Mouse (Mus musculus): ENCODE results near the gene Akr1b8. TPM values are rescaled to one million over a fixed set of nuclear protein-coding genes. Genes with fewer than 3 reads are reported as not detected.
"Not testable (repeated sequence)": the region's sequence is repeated elsewhere in the genome, so short reads cannot be mapped to it uniquely, and the experiment has no call there.

Akr1b8 gene
- polyA plus RNA-seq, 1 experiment from 2014 or later: 2.6 TPM

GRCm38 (mm10) chr6:34352401-34352800 lies 1.5 kb upstream of the Akr1b8 start:
- Histone ChIP-seq H3K9ac (no peak overlapping the region), H3K4me1 (peaks cover 7% of the 10 kb centered on the region; the same call in 1 of the 2 replicates), H3K27ac (no peak overlapping the region), H3K4me2 (no peak overlapping the region), H3K27me3 (replicated peaks) (no peaks in the 10 kb centered on the region), H3K4me3 (no peak overlapping the region), H3K9me3 (no peaks in the 10 kb centered on the region), H3K36me3 (replicated peaks) (no peaks in the 10 kb centered on the region)
- ATAC-seq (replicated peaks): no peak
- 95% methylated on average over 3 of the region's 3 CpGs for WGBS

DNA sequence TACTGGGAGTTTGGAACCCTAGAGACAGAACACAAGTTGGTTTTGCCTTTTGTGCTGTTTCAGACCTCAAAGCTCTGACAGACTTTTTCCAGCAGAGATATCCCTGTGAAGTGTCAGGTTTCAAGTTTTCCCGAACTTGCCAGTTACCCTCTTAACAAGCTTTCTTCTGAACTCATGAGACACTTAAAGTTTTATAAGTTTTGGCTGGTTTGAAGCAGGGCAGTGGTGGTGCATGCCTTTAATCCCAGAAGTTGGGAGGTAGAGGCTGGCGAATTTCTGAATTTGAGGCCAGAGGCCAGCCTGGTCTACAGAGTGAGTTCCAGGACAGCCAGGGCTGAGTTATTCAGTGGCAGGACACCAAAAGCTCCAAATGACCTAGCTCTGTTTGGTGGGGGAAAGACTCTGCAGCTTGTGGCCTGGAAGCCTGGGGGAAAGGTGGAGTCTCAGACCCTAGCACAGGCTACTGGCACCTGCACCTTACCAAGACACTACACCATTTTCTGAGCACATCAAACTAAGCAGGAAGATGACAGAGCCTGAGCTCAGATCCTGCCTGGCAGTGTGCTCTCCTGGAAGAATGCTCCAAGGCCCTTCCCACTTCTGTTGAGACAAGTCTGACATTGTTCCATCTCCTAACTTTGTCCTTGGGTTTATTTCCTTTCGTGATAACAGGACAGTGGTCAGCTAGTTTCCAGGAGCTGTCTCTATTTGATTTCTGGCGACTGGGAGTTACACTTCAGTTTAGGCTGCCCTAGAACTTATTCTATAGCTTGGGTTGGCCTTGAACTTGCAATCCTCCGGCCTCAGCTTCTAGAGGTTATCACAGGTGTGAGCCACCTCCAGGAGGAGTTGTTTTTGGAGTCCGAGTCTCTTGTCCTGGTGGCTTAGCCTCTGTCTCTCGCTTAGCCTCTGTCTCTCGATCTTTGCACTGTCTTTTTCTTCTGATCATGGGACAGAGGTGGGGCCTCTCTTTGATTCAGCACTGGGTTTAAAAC lies 732 bp downstream of the Akr1b8 start:
- H3K9ac ChIP-seq: no peak overlapping the region
- no peak for ATAC-seq (replicated peaks)
- H3K4me2 ChIP-seq: peak overlapping the region; percentile 36; the same call in 1 of the 2 replicates
- H3K9me3 ChIP-seq: no peaks in the 10 kb centered on the region
- H3K36me3 ChIP-seq (replicated peaks): no peaks in the 10 kb centered on the region
- H3K4me3 ChIP-seq: no peak overlapping the region
- H3K4me1 ChIP-seq: peaks cover 7% of the 10 kb centered on the region; the same call in 1 of the 2 replicates
- H3K27ac ChIP-seq: no peak overlapping the region
- WGBS: 83% methylated on average over 8 of the region's 8 CpGs
- no peaks in the 10 kb centered on the region for H3K27me3 ChIP-seq (replicated peaks)

DNA sequence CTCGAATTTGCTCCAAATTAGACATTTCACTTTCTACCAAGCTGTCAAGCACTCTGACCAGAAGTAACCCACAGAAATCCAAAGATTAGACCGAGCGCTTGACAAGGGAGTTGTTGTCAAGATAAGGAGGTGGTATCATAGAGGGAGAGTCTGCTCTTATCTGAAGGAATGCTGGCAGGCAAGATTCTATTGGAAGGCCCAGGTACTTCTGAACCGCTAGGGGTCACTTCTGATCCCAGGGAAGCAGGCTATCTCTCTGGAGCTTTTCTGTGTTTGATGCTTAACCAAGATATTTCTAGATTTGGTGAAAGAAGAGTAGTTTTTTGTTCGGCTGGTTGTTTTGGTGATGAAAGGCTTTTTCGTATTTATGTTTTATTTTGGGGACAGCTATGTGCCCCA lies 1.4 kb downstream of the Akr1b8 start:
- H3K9me3 ChIP-seq: no peaks in the 10 kb centered on the region
- H3K9ac ChIP-seq: no peak overlapping the region
- no peak overlapping the region for H3K27ac ChIP-seq
- H3K36me3 ChIP-seq (replicated peaks): no peaks in the 10 kb centered on the region
- H3K4me1 ChIP-seq: peaks cover 7% of the 10 kb centered on the region; the same call in 1 of the 2 replicates
- H3K27me3 ChIP-seq (replicated peaks): no peaks in the 10 kb centered on the region
- no peak overlapping the region for H3K4me3 ChIP-seq
- WGBS: 81% methylated on average over 6 of the region's 6 CpGs
- no peak overlapping the region for H3K4me2 ChIP-seq
- no peak for ATAC-seq (replicated peaks)

DNA sequence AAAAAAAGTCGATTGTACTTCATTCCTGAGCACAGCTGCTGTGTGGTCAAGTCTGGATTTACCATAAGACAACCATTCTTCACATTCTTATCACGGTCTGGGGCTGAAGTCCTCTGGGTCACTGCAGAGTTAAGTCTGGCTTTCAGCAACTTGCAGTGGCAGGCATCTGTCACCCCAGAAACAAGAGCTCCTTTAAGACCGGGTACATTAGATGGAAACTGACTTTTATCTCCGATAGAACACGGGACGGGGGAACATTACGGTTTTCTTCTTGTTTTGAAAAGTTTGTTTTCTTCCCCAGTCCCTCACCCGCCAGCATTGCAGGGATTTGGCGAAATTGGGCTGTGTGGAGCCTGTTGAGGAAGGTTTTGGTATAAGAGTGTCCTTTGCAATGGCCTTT lies 1.9 kb downstream of the Akr1b8 start:
- no peak overlapping the region for H3K27ac ChIP-seq
- no peaks in the 10 kb centered on the region for H3K27me3 ChIP-seq (replicated peaks)
- no peak overlapping the region for H3K4me2 ChIP-seq
- ATAC-seq (replicated peaks): no peak
- H3K9me3 ChIP-seq: no peaks in the 10 kb centered on the region
- no peak overlapping the region for H3K9ac ChIP-seq
- H3K36me3 ChIP-seq (replicated peaks): no peaks in the 10 kb centered on the region
- no peak overlapping the region for H3K4me3 ChIP-seq
- H3K4me1 ChIP-seq: peaks cover 7% of the 10 kb centered on the region; the same call in 1 of the 2 replicates
- WGBS: 86% methylated on average over 9 of the region's 9 CpGs

- no peak overlapping the region for H3K4me2 ChIP-seq
- WGBS: 80% methylated on average over 12 of the region's 12 CpGs
Measured at GRCm38 (mm10) chr6:34364217-34365136, 10.6 kb downstream of the Akr1b8 start.

GRCm38 (mm10) chr6:34367998-34368397 lies 14.1 kb downstream of the Akr1b8 start:
- no peak overlapping the region for H3K4me2 ChIP-seq
- 83% methylated on average over 9 of the region's 9 CpGs for WGBS
- no peak overlapping the region for H3K4me3 ChIP-seq
- no peaks in the 10 kb centered on the region for H3K27me3 ChIP-seq (replicated peaks)
- H3K9ac ChIP-seq: no peak overlapping the region
- no peak for ATAC-seq (replicated peaks)
- H3K27ac ChIP-seq: no peak overlapping the region
- no peaks in the 10 kb centered on the region for H3K36me3 ChIP-seq (replicated peaks)
- H3K9me3 ChIP-seq: no peaks in the 10 kb centered on the region
- peaks cover 5% of the 10 kb centered on the region; the same call in 1 of the 2 replicates for H3K4me1 ChIP-seq

More at GRCm38 (mm10) chr6:34364217-34365136, 10.6 kb downstream of the Akr1b8 start:
- ATAC-seq (replicated peaks): no peak
- Histone ChIP-seq H3K9me3 (no peaks in the 10 kb centered on the region), H3K9ac (no peak overlapping the region), H3K27ac (no peak overlapping the region), H3K4me3 (no peak overlapping the region), H3K27me3 (replicated peaks) (no peaks in the 10 kb centered on the region), H3K4me1 (peaks cover 5% of the 10 kb centered on the region; the same call in 1 of the 2 replicates), H3K36me3 (replicated peaks) (no peaks in the 10 kb centered on the region)

DNA sequence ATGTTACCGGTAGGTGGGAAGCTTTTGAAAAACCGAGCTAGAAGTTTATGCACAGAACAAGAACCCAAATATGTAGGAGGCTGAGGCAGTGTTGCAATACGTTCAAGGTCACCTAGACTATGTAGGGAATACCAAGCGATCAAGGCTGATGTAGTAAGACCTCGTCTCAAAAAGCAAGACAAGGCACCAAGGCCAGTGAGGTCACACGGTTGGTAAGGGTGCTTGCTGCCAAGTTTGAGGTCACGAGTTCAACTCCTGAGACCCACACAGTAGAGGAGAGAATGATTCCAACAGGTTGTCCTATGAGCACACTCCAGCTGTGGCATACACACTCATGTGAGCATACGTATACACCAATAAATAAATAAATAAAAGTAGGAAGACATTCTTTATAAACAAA lies 16.2 kb downstream of the Akr1b8 start:
- 80% methylated on average over 8 of the region's 8 CpGs for WGBS
- no peaks in the 10 kb centered on the region for H3K36me3 ChIP-seq (replicated peaks)
- H3K4me1 ChIP-seq: peaks cover 5% of the 10 kb centered on the region; the same call in 1 of the 2 replicates
- H3K9me3 ChIP-seq: no peaks in the 10 kb centered on the region
- H3K27me3 ChIP-seq (replicated peaks): no peaks in the 10 kb centered on the region
- no peak overlapping the region for H3K4me2 ChIP-seq
- H3K9ac ChIP-seq: no peak overlapping the region
- H3K27ac ChIP-seq: no peak overlapping the region
- H3K4me3 ChIP-seq: no peak overlapping the region
- no peak for ATAC-seq (replicated peaks)

- Histone ChIP-seq H3K4me3 (no peak overlapping the region), H3K4me1 (peaks cover 5% of the 10 kb centered on the region; the same call in 1 of the 2 replicates), H3K9me3 (no peaks in the 10 kb centered on the region), H3K27ac (no peak overlapping the region), H3K27me3 (replicated peaks) (no peaks in the 10 kb centered on the region), H3K36me3 (replicated peaks) (no peaks in the 10 kb centered on the region), H3K4me2 (peak overlapping the region; percentile 33), H3K9ac (no peak overlapping the region)
- 0 out of 2 replicates have a peak, but pooled peaks have one; percentile 27 for ATAC-seq (replicated peaks)
- 24% methylated on average over 18 of the region's 18 CpGs for whole genome bisulfite sequencing
Measured at GRCm38 (mm10) chr6:34371700-34372351, 17.9 kb downstream of the Akr1b8 start.

GRCm38 (mm10) chr6:34373841-34374240 lies 19.9 kb downstream of the Akr1b8 start:
- WGBS: 79% methylated on average over 7 of the region's 7 CpGs
- ATAC-seq (replicated peaks): no peak
- Histone ChIP-seq H3K4me3 (no peak overlapping the region), H3K9me3 (no peaks in the 10 kb centered on the region), H3K4me2 (no peak overlapping the region), H3K4me1 (peaks cover 3% of the 10 kb centered on the region; the same call in 1 of the 2 replicates), H3K27me3 (replicated peaks) (no peaks in the 10 kb centered on the region), H3K27ac (no peak overlapping the region), H3K9ac (no peak overlapping the region), H3K36me3 (replicated peaks) (no peaks in the 10 kb centered on the region)

GRCm38 (mm10) chr6:34375888-34376287 lies 22.0 kb downstream of the Akr1b8 start:
- H3K9me3 ChIP-seq; H3K4me3 ChIP-seq; H3K4me2 ChIP-seq; H3K27ac ChIP-seq; H3K9ac ChIP-seq; ATAC-seq (replicated peaks); H3K27me3 ChIP-seq (replicated peaks); H3K4me1 ChIP-seq; H3K36me3 ChIP-seq (replicated peaks): not testable (repeated sequence)
- 75% methylated on average over 5 of the region's 5 CpGs for WGBS

GRCm38 (mm10) chr6:34383401-34383800 lies 29.5 kb downstream of the Akr1b8 start:
- ATAC-seq (replicated peaks): no peak
- H3K4me1 ChIP-seq: peaks cover 13% of the 10 kb centered on the region
- H3K9ac ChIP-seq: no peak overlapping the region
- H3K4me2 ChIP-seq: peak overlapping the region; percentile 64; the same call in 1 of the 2 replicates
- H3K4me3 ChIP-seq: no peak overlapping the region
- H3K36me3 ChIP-seq (replicated peaks): no peaks in the 10 kb centered on the region
- no peak overlapping the region for H3K27ac ChIP-seq
- WGBS: 50% methylated on average over 8 of the region's 8 CpGs
- H3K9me3 ChIP-seq: no peaks in the 10 kb centered on the region
- H3K27me3 ChIP-seq (replicated peaks): no peaks in the 10 kb centered on the region

All from midbrain, embryonic 15.5 days (tissue).